In genomic region chr1:171977891-171978290, GRCm38 (mm10) we compare ENCODE assay signal across 17 mouse cellular contexts.
"Had no signal": no experiment of that assay in that cellular context is flagged by ENCODE, and none has a peak within 500 bp of the region (broad histone marks: within the 10 kb centered on the region; RNA-seq: fewer than 3 reads in every experiment).

No protein-coding gene starts in this region.

- H3K4me2 ChIP-seq: neural tube, embryonic 12.5 days; neural tube, embryonic 13.5 days; neural tube, embryonic 15.5 days; stomach, embryonic 15.5 days had no signal

- DNase-seq: retina, postnatal 1 day; right cerebral cortex, adult 18-20 months; right cerebral cortex, postnatal 14 days; right cerebral cortex, postnatal 25 days; right cerebral cortex, postnatal 4 days; spleen, adult 18-20 months; thymus, adult 18-20 months; thymus, adult 2 months; thymus, postnatal 14 days; thymus, postnatal 25 days; thymus, postnatal 36 days; thymus, postnatal 4 days had no signal

- H3K4me1 ChIP-seq: neural tube, embryonic 12.5 days; neural tube, embryonic 13.5 days; neural tube, embryonic 15.5 days; stomach, embryonic 15.5 days had no signal

- H3K27ac ChIP-seq: neural tube, embryonic 12.5 days; neural tube, embryonic 13.5 days; neural tube, embryonic 15.5 days; stomach, embryonic 15.5 days; stomach, postnatal 0 days had no signal

- H3K27me3 ChIP-seq: neural tube, embryonic 12.5 days; neural tube, embryonic 13.5 days; neural tube, embryonic 15.5 days; stomach, embryonic 15.5 days had no signal

- H3K4me3 ChIP-seq: neural tube, embryonic 12.5 days; neural tube, embryonic 13.5 days; neural tube, embryonic 15.5 days; stomach, embryonic 15.5 days had no signal

- H3K9ac ChIP-seq: neural tube, embryonic 12.5 days; neural tube, embryonic 13.5 days; neural tube, embryonic 15.5 days; stomach, embryonic 15.5 days had no signal

- H3K9me3 ChIP-seq: neural tube, embryonic 12.5 days; neural tube, embryonic 13.5 days; neural tube, embryonic 15.5 days; stomach, embryonic 15.5 days had no signal

- H3K36me3 ChIP-seq: neural tube, embryonic 12.5 days; neural tube, embryonic 13.5 days; neural tube, embryonic 15.5 days; stomach, embryonic 15.5 days had no signal
